Mouse (Mus musculus): ENCODE measurements around the gene Pfkl. TPM values are rescaled to one million over a fixed set of nuclear protein-coding genes. Genes with fewer than 3 reads are reported as not detected.
A peak's percentile ranks its signal among the peaks of the same experiment; 100 is the strongest.

The Pfkl gene
- polyA plus RNA-seq, 1 experiment from 2014 or later: 168 TPM

GRCm38 (mm10) chr10:78043406-78043836 lies 33.5 kb upstream of the Pfkl start, which contains the start of gene Aire:
Aire (minus strand) TSS chr10:78043610.
- H3K9ac ChIP-seq (ENCODE audit: low read length): peak within 1 kb of the TSS; percentile 25; the same call in 1 of the 2 replicates
- no peak for ATAC-seq (ENCODE audit: insufficient number of reproducible peaks, insufficient read depth, low FRiP score, low read depth)
- H3K27me3 ChIP-seq (ENCODE audit: control insufficient read depth, insufficient read depth, low read length): peaks cover 5% of the 10 kb centered on the region
- peak within 1 kb of the TSS; percentile 6 to 15; a peak in 3 of 4 replicates for H3K4me3 ChIP-seq (ENCODE audit: control insufficient read depth in 1 of 2, insufficient read depth in 1 of 2, low read depth in 1 of 2, low read length in 2 of 2)
- H3K9me3 ChIP-seq (ENCODE audit: control insufficient read depth, low read length): no peaks in the 10 kb centered on the region
- no peak within 1 kb of the TSS for H3K27ac ChIP-seq (replicated peaks in 1 of 2; ENCODE audit: control insufficient read depth in 1 of 2, insufficient read depth in 1 of 2, low read depth in 2 of 2, low read length in 2 of 2)
- 2% methylated on average over 27 of the region's 27 CpGs for WGBS
- no peaks in the 10 kb centered on the region for H3K36me3 ChIP-seq (ENCODE audit: control insufficient read depth, insufficient read depth, low read length)
- H3K4me2 ChIP-seq (ENCODE audit: low read length): peak within 1 kb of the TSS; percentile 56
- peaks cover 2 to 3% of the 10 kb centered on the region in 2 experiments; a peak in 2 of 4 replicates for H3K4me1 ChIP-seq (ENCODE audit: control insufficient read depth in 2 of 2, insufficient read depth in 2 of 2, low read length in 2 of 2)

- peaks cover 5% of the 10 kb centered on the region for H3K27me3 ChIP-seq (ENCODE audit: control insufficient read depth, insufficient read depth, low read length)
- WGBS: 62% methylated on average over 14 of the region's 14 CpGs
- peaks cover 2 to 3% of the 10 kb centered on the region in 2 experiments; a peak in 2 of 4 replicates for H3K4me1 ChIP-seq (ENCODE audit: control insufficient read depth in 2 of 2, insufficient read depth in 2 of 2, low read length in 2 of 2)
- H3K9ac ChIP-seq (ENCODE audit: low read length): peak overlapping the region; percentile 25; the same call in 1 of the 2 replicates
- H3K9me3 ChIP-seq (ENCODE audit: control insufficient read depth, low read length): no peaks in the 10 kb centered on the region
- no peak overlapping the region for H3K27ac ChIP-seq (replicated peaks in 1 of 2; ENCODE audit: control insufficient read depth in 1 of 2, insufficient read depth in 1 of 2, low read depth in 2 of 2, low read length in 2 of 2)
- ATAC-seq (ENCODE audit: insufficient number of reproducible peaks, insufficient read depth, low FRiP score, low read depth): 0 out of 2 replicates have a peak, but pooled peaks have one; percentile 23
- no peaks in the 10 kb centered on the region for H3K36me3 ChIP-seq (ENCODE audit: control insufficient read depth, insufficient read depth, low read length)
- peak overlapping the region; percentile 6 to 15; a peak in 2 of 4 replicates for H3K4me3 ChIP-seq (ENCODE audit: control insufficient read depth in 1 of 2, insufficient read depth in 1 of 2, low read depth in 1 of 2, low read length in 2 of 2)
- H3K4me2 ChIP-seq (ENCODE audit: low read length): peak overlapping the region; percentile 56
Measured at GRCm38 (mm10) chr10:78042697-78043405, 33.0 kb upstream of the Pfkl start.

GRCm38 (mm10) chr10:78042096-78042495 lies 32.2 kb upstream of the Pfkl start:
- ATAC-seq (ENCODE audit: insufficient number of reproducible peaks, insufficient read depth, low FRiP score, low read depth): no peak
- Histone ChIP-seq H3K9ac (ENCODE audit: low read length) (no peak overlapping the region), H3K9me3 (ENCODE audit: control insufficient read depth, low read length) (no peaks in the 10 kb centered on the region), H3K27me3 (ENCODE audit: control insufficient read depth, insufficient read depth, low read length) (peaks cover 5% of the 10 kb centered on the region), H3K4me2 (ENCODE audit: low read length) (no peak overlapping the region), H3K27ac (replicated peaks in 1 of 2; ENCODE audit: control insufficient read depth in 1 of 2, insufficient read depth in 1 of 2, low read depth in 2 of 2, low read length in 2 of 2) (no peak overlapping the region), H3K4me1 (ENCODE audit: control insufficient read depth in 2 of 2, insufficient read depth in 2 of 2, low read length in 2 of 2) (peaks cover 2 to 3% of the 10 kb centered on the region in 2 experiments; a peak in 2 of 4 replicates), H3K36me3 (ENCODE audit: control insufficient read depth, insufficient read depth, low read length) (no peaks in the 10 kb centered on the region), H3K4me3 (ENCODE audit: control insufficient read depth in 1 of 2, insufficient read depth in 1 of 2, low read depth in 1 of 2, low read length in 2 of 2) (no peak overlapping the region)
- WGBS: 67% methylated on average over 7 of the region's 7 CpGs

GRCm38 (mm10) chr10:78041647-78042046 lies 31.8 kb upstream of the Pfkl start, which contains the start of gene Dnmt3l:
Dnmt3l (plus strand) TSS chr10:78041947.
- no peak within 1 kb of the TSS for H3K4me2 ChIP-seq (ENCODE audit: low read length)
- no peak within 1 kb of the TSS for H3K9ac ChIP-seq (ENCODE audit: low read length)
- 89% methylated on average over 5 of the region's 5 CpGs for WGBS
- no peak within 1 kb of the TSS for H3K27ac ChIP-seq (replicated peaks in 1 of 2; ENCODE audit: control insufficient read depth in 1 of 2, insufficient read depth in 1 of 2, low read depth in 2 of 2, low read length in 2 of 2)
- peaks cover 2 to 3% of the 10 kb centered on the region in 2 experiments; a peak in 2 of 4 replicates for H3K4me1 ChIP-seq (ENCODE audit: control insufficient read depth in 2 of 2, insufficient read depth in 2 of 2, low read length in 2 of 2)
- H3K4me3 ChIP-seq (ENCODE audit: control insufficient read depth in 1 of 2, insufficient read depth in 1 of 2, low read depth in 1 of 2, low read length in 2 of 2): no peak within 1 kb of the TSS
- no peak for ATAC-seq (ENCODE audit: insufficient number of reproducible peaks, insufficient read depth, low FRiP score, low read depth)
- H3K36me3 ChIP-seq (ENCODE audit: control insufficient read depth, insufficient read depth, low read length): no peaks in the 10 kb centered on the region
- peaks cover 5% of the 10 kb centered on the region for H3K27me3 ChIP-seq (ENCODE audit: control insufficient read depth, insufficient read depth, low read length)
- H3K9me3 ChIP-seq (ENCODE audit: control insufficient read depth, low read length): no peaks in the 10 kb centered on the region

- H3K4me3 ChIP-seq (ENCODE audit: control insufficient read depth in 1 of 2, insufficient read depth in 1 of 2, low read depth in 1 of 2, low read length in 2 of 2): no peak overlapping the region
- no peak overlapping the region for H3K9ac ChIP-seq (ENCODE audit: low read length)
- no peak for ATAC-seq (ENCODE audit: insufficient number of reproducible peaks, insufficient read depth, low FRiP score, low read depth)
- H3K4me2 ChIP-seq (ENCODE audit: low read length): no peak overlapping the region
- H3K36me3 ChIP-seq (ENCODE audit: control insufficient read depth, insufficient read depth, low read length): no peaks in the 10 kb centered on the region
- H3K27me3 ChIP-seq (ENCODE audit: control insufficient read depth, insufficient read depth, low read length): no peaks in the 10 kb centered on the region; the same call in none of the 2 replicates
- no peak overlapping the region for H3K27ac ChIP-seq (replicated peaks in 1 of 2; ENCODE audit: control insufficient read depth in 1 of 2, insufficient read depth in 1 of 2, low read depth in 2 of 2, low read length in 2 of 2)
- WGBS: 83% methylated on average over 4 of the region's 4 CpGs
- H3K4me1 ChIP-seq (ENCODE audit: control insufficient read depth in 2 of 2, insufficient read depth in 2 of 2, low read length in 2 of 2): no peaks in the 10 kb centered on the region
- no peaks in the 10 kb centered on the region for H3K9me3 ChIP-seq (ENCODE audit: control insufficient read depth, low read length)
Measured at GRCm38 (mm10) chr10:78037139-78037538, 27.3 kb upstream of the Pfkl start.

GRCm38 (mm10) chr10:78031987-78032386 lies 22.1 kb upstream of the Pfkl start:
- no peak for ATAC-seq (ENCODE audit: insufficient number of reproducible peaks, insufficient read depth, low FRiP score, low read depth)
- no peak overlapping the region for H3K4me3 ChIP-seq (ENCODE audit: control insufficient read depth in 1 of 2, insufficient read depth in 1 of 2, low read depth in 1 of 2, low read length in 2 of 2)
- H3K9ac ChIP-seq (ENCODE audit: low read length): no peak overlapping the region
- H3K4me1 ChIP-seq (ENCODE audit: control insufficient read depth in 2 of 2, insufficient read depth in 2 of 2, low read length in 2 of 2): no peaks in the 10 kb centered on the region
- no peak overlapping the region for H3K27ac ChIP-seq (replicated peaks in 1 of 2; ENCODE audit: control insufficient read depth in 1 of 2, insufficient read depth in 1 of 2, low read depth in 2 of 2, low read length in 2 of 2)
- H3K27me3 ChIP-seq (ENCODE audit: control insufficient read depth, insufficient read depth, low read length): no peaks in the 10 kb centered on the region
- H3K4me2 ChIP-seq (ENCODE audit: low read length): no peak overlapping the region
- no peaks in the 10 kb centered on the region for H3K9me3 ChIP-seq (ENCODE audit: control insufficient read depth, low read length)
- 65% methylated on average over 2 of the region's 2 CpGs for WGBS
- H3K36me3 ChIP-seq (ENCODE audit: control insufficient read depth, insufficient read depth, low read length): no peaks in the 10 kb centered on the region

DNA sequence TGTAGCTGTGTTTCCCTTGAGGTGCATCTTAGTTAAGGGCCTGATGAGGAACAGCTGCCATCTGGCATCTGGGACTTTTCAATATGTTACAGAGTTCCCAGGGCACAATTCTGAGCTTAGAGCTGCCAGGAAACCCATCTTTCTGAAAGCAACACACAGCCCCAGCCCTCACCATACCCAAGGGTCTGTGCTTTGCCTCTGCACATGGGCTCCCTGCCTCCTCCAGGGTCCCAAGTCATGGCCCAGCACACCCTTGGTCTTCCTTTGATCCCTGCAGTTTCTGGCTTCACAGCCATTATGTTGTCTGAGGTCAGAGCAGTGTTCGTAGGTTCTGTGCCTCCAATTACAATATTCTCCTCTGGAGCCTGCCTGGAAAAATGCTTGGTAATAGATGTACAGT lies 19.2 kb upstream of the Pfkl start:
- Histone ChIP-seq H3K4me2 (ENCODE audit: low read length) (no peak overlapping the region), H3K9ac (ENCODE audit: low read length) (no peak overlapping the region), H3K36me3 (ENCODE audit: control insufficient read depth, insufficient read depth, low read length) (no peaks in the 10 kb centered on the region), H3K4me3 (ENCODE audit: control insufficient read depth in 1 of 2, insufficient read depth in 1 of 2, low read depth in 1 of 2, low read length in 2 of 2) (no peak overlapping the region), H3K9me3 (ENCODE audit: control insufficient read depth, low read length) (no peaks in the 10 kb centered on the region), H3K4me1 (ENCODE audit: control insufficient read depth in 2 of 2, insufficient read depth in 2 of 2, low read length in 2 of 2) (no peaks in the 10 kb centered on the region), H3K27ac (replicated peaks in 1 of 2; ENCODE audit: control insufficient read depth in 1 of 2, insufficient read depth in 1 of 2, low read depth in 2 of 2, low read length in 2 of 2) (no peak overlapping the region), H3K27me3 (ENCODE audit: control insufficient read depth, insufficient read depth, low read length) (no peaks in the 10 kb centered on the region)
- no peak for ATAC-seq (ENCODE audit: insufficient number of reproducible peaks, insufficient read depth, low FRiP score, low read depth)
- WGBS: 90% methylated on average over 1 of the region's 1 CpGs

Measured in heart, embryonic 14.5 days (tissue).